In genomic region chr5:43148486-43148885, GRCm38 (mm10) we compare ENCODE assay signal across 12 mouse cellular contexts.
DNase-seq lines count a peak whose midpoint lies in the region; ATAC-seq and TF ChIP-seq lines count a peak whose summit lies in the region.
"Had no signal": no experiment of that assay in that cellular context is flagged by ENCODE, and none has a peak within 500 bp of the region (broad histone marks: within the 10 kb centered on the region; RNA-seq: fewer than 3 reads in every experiment).

No protein-coding gene starts in this region.

- no peak overlapping the region for H3K4me3 ChIP-seq in lung, embryonic 14.5 days (ENCODE audit: low read depth, low read length)
- no peak overlapping the region for H3K4me3 ChIP-seq in lung, adult 2 months (replicated peaks; ENCODE audit: extremely low read depth, low read depth, low read length)
- no peak overlapping the region for H3K4me3 ChIP-seq in stomach, embryonic 15.5 days (replicated peaks)
- H3K4me3 ChIP-seq: layer of hippocampus, adult 2 months had no signal

- H3K36me3 ChIP-seq in lung, embryonic 14.5 days (ENCODE audit: insufficient read depth), result no peaks in the 10 kb centered on the region
- no peaks in the 10 kb centered on the region for H3K36me3 ChIP-seq in stomach, embryonic 15.5 days

- 36% methylated on average over 9 of the region's 9 CpGs for WGBS in lung, embryonic 14.5 days
- WGBS in lung, adult 2 months, result 48% methylated on average over 9 of the region's 9 CpGs
- 44% methylated on average over 9 of the region's 9 CpGs for WGBS in stomach, embryonic 15.5 days

- TF ChIP-seq CTCF in lung, embryonic 14.5 days (IDR thresholded peaks at IDR 0.05; ENCODE audit: low read depth), result no peak
- no peak for TF ChIP-seq CTCF in lung, adult 2 months (IDR thresholded peaks at IDR 0.05; ENCODE audit: insufficient read depth, low read length)

- no peak overlapping the region for H3K9ac ChIP-seq in lung, embryonic 14.5 days
- H3K9ac ChIP-seq in stomach, embryonic 15.5 days, result no peak overlapping the region

- H3K27me3 ChIP-seq in lung, embryonic 14.5 days (ENCODE audit: insufficient read depth, low read length), result no peaks in the 10 kb centered on the region
- no peaks in the 10 kb centered on the region for H3K27me3 ChIP-seq in stomach, embryonic 15.5 days (replicated peaks)
- H3K27me3 ChIP-seq: CH12.LX had no signal

- H3K4me1 ChIP-seq in lung, embryonic 14.5 days (ENCODE audit: insufficient read depth), result no peaks in the 10 kb centered on the region
- no peaks in the 10 kb centered on the region for H3K4me1 ChIP-seq in lung, adult 2 months (ENCODE audit: control insufficient read depth, insufficient read depth, low read length)
- H3K4me1 ChIP-seq in stomach, embryonic 15.5 days, result 0 out of 2 replicates have a peak, but pooled peaks cover 8% of the 10 kb centered on the region

- TF ChIP-seq POLR2A in lung, adult 2 months (IDR thresholded peaks at IDR 0.05; ENCODE audit: borderline replicate concordance, extremely low read depth, low read depth, low read length), result no peak

- H3K27ac ChIP-seq in lung, embryonic 14.5 days (ENCODE audit: low read depth), result no peak overlapping the region
- no peak overlapping the region for H3K27ac ChIP-seq in stomach, embryonic 15.5 days
- H3K27ac ChIP-seq: layer of hippocampus, adult 2 months had no signal

- no peak overlapping the region for H3K4me2 ChIP-seq in lung, embryonic 14.5 days
- H3K4me2 ChIP-seq in stomach, embryonic 15.5 days, result no peak overlapping the region

- DNase-seq in cerebellum, postnatal 14 days, result peak; percentile 60 to 62
- no peak for DNase-seq in cerebellum, adult 11 months
- DNase-seq in lung, embryonic 14.5 days, result peak; percentile 16
- no peak for DNase-seq in lung, adult 2 months
- peak; percentile 70 for DNase-seq in gonadal fat pad, adult 2 months (ENCODE audit: low read depth)
- DNase-seq in left cerebral cortex, adult 9 months (ENCODE audit: low spot score in 2 of 2), result no peak
- DNase-seq: right cerebral cortex, postnatal 14 days; thymus, postnatal 14 days had no signal

- H3K9me3 ChIP-seq in lung, embryonic 14.5 days (ENCODE audit: low read depth, low read length), result no peaks in the 10 kb centered on the region
- H3K9me3 ChIP-seq in stomach, embryonic 15.5 days, result no peaks in the 10 kb centered on the region

- ATAC-seq in lung, embryonic 14.5 days (ENCODE audit: insufficient read depth), result peak; percentile 14; the same call in 1 of the 2 replicates
- ATAC-seq in stomach, embryonic 15.5 days (ENCODE audit: insufficient read depth, low FRiP score, low read depth), result peak; percentile 70; the same call in 1 of the 2 replicates
- ATAC-seq in megakaryocyte, adult 5-6 weeks (ENCODE audit: poor library complexity, severe bottlenecking), result no peak

Comparison
In these comparisons a context has a peak if more than half of its experiments do, and no peak if none do; other contexts are left out.
1. DNase-seq: peak in cerebellum, postnatal 14 days (2 of 2), lung, embryonic 14.5 days (single experiment) and gonadal fat pad, adult 2 months (single experiment); none in cerebellum, adult 11 months (single experiment), lung, adult 2 months (single experiment) and left cerebral cortex, adult 9 months (0 of 2).